Mouse (Mus musculus): ENCODE measurements at regions not wholly inside any gene's neighbourhood (a gene's known extent, or its start where the extent isn't known, plus 50 kb on each side); places are given as distances from the start of the nearest gene placed in this dataset.

- no peak for TF ChIP-seq CTCF (IDR thresholded peaks at IDR 0.05)
- TF ChIP-seq EP300 (IDR thresholded peaks at IDR 0.05; ENCODE audit: insufficient read depth, low read depth, low read length), result no peak
- no peak for TF ChIP-seq POLR2A (IDR thresholded peaks at IDR 0.05; ENCODE audit: insufficient read depth, low read depth, low read length)
- H3K36me3 ChIP-seq (ENCODE audit: control insufficient read depth, insufficient read depth, low read length), result no peaks in the 10 kb centered on the region
- intact Hi-C loops (cut with DNase I), result no loop called here
- H3K9ac ChIP-seq (ENCODE audit: low read depth, low read length), result no peak overlapping the region
- no peak overlapping the region for H3K27ac ChIP-seq
- H3K27me3 ChIP-seq (ENCODE audit: control insufficient read depth, insufficient read depth, low read length), result no peaks in the 10 kb centered on the region
- no peak for DNase-seq
- H3K4me3 ChIP-seq, result no peak overlapping the region
- 82% methylated on average over 1 of the region's 1 CpGs for WGBS
- no peaks in the 10 kb centered on the region for H3K79me2 ChIP-seq (replicated peaks; ENCODE audit: control insufficient read depth, insufficient read depth, low read length)
- no peaks in the 10 kb centered on the region for H3K4me1 ChIP-seq (ENCODE audit: control insufficient read depth, insufficient read depth, low read length)
Measured at GRCm38 (mm10) chr3:14999411-14999810, 113.3 kb downstream of the Car2 start.

DNA sequence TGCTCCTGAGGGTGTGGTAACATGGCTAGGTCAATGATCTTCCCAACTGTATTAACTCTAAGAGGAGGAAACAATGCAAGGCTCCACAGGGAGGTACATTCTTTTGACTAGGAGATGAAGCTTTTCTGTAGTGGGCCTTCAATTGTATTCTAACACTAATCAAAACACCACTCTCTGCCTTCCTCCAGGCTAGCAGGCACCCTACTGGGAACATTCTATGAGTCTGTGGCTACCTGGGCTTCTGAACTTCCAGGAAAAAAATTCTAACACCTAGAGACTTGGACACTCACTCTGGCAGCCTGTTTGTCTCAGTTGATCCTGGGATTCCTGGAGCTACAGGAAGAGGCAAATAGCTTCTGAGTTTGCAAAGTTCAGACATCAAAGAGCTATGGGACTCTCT is 113.8 kb downstream of the Car2 start:
- no peak overlapping the region for H3K4me3 ChIP-seq
- TF ChIP-seq CTCF (IDR thresholded peaks at IDR 0.05), result no peak
- TF ChIP-seq POLR2A (IDR thresholded peaks at IDR 0.05; ENCODE audit: insufficient read depth, low read depth, low read length), result no peak
- no peak for TF ChIP-seq EP300 (IDR thresholded peaks at IDR 0.05; ENCODE audit: insufficient read depth, low read depth, low read length)
- DNase-seq, result no peak
- intact Hi-C loops (cut with DNase I), result no loop called here
- H3K4me1 ChIP-seq (ENCODE audit: control insufficient read depth, insufficient read depth, low read length), result no peaks in the 10 kb centered on the region
- no peak overlapping the region for H3K27ac ChIP-seq
- no peaks in the 10 kb centered on the region for H3K79me2 ChIP-seq (replicated peaks; ENCODE audit: control insufficient read depth, insufficient read depth, low read length)
- H3K9ac ChIP-seq (ENCODE audit: low read depth, low read length), result no peak overlapping the region
- no peaks in the 10 kb centered on the region for H3K36me3 ChIP-seq (ENCODE audit: control insufficient read depth, insufficient read depth, low read length)
- H3K27me3 ChIP-seq (ENCODE audit: control insufficient read depth, insufficient read depth, low read length), result no peaks in the 10 kb centered on the region

DNA sequence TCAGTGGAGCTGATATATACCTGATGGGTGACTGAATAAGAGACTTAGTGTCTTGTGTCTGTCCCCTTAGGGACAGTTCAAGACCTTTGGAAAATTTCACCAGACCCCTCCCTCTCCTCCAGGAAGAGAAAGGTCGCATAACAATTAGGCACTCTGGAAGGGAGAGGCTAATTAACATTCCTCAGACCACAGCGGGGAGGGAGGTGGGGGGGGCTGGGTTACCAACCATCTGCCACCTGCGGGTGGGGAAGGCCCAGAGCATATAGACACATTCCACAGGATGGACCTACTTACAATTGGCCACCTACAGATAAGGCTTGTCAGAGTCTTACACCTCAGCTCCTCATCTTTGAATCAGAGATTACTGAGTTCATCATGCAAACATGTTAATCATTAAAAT is 114.6 kb downstream of the Car2 start:
- intact Hi-C loops (cut with DNase I), result no loop called here
- TF ChIP-seq CTCF (IDR thresholded peaks at IDR 0.05), result no peak
- no peak for TF ChIP-seq POLR2A (IDR thresholded peaks at IDR 0.05; ENCODE audit: insufficient read depth, low read depth, low read length)
- no peak for TF ChIP-seq EP300 (IDR thresholded peaks at IDR 0.05; ENCODE audit: insufficient read depth, low read depth, low read length)
- H3K9ac ChIP-seq (ENCODE audit: low read depth, low read length), result no peak overlapping the region
- 22% methylated on average over 3 of the region's 3 CpGs for WGBS
- H3K27ac ChIP-seq, result no peak overlapping the region
- no peaks in the 10 kb centered on the region for H3K36me3 ChIP-seq (ENCODE audit: control insufficient read depth, insufficient read depth, low read length)
- H3K79me2 ChIP-seq (replicated peaks; ENCODE audit: control insufficient read depth, insufficient read depth, low read length), result no peaks in the 10 kb centered on the region
- DNase-seq, result no peak
- H3K4me3 ChIP-seq, result no peak overlapping the region
- no peaks in the 10 kb centered on the region for H3K4me1 ChIP-seq (ENCODE audit: control insufficient read depth, insufficient read depth, low read length)
- no peaks in the 10 kb centered on the region for H3K27me3 ChIP-seq (ENCODE audit: control insufficient read depth, insufficient read depth, low read length)

GRCm38 (mm10) chr3:15007821-15008220 is 121.7 kb downstream of the Car2 start:
- H3K27ac ChIP-seq, result no peak overlapping the region
- H3K36me3 ChIP-seq (ENCODE audit: control insufficient read depth, insufficient read depth, low read length), result no peaks in the 10 kb centered on the region
- H3K4me1 ChIP-seq (ENCODE audit: control insufficient read depth, insufficient read depth, low read length), result no peaks in the 10 kb centered on the region
- no peak for TF ChIP-seq EP300 (IDR thresholded peaks at IDR 0.05; ENCODE audit: insufficient read depth, low read depth, low read length)
- no peak for TF ChIP-seq CTCF (IDR thresholded peaks at IDR 0.05)
- TF ChIP-seq POLR2A (IDR thresholded peaks at IDR 0.05; ENCODE audit: insufficient read depth, low read depth, low read length), result no peak
- WGBS, result 77% methylated on average over 3 of the region's 3 CpGs
- intact Hi-C loops (cut with DNase I), result no loop called here
- no peak overlapping the region for H3K4me3 ChIP-seq
- no peaks in the 10 kb centered on the region for H3K27me3 ChIP-seq (ENCODE audit: control insufficient read depth, insufficient read depth, low read length)
- H3K79me2 ChIP-seq (replicated peaks; ENCODE audit: control insufficient read depth, insufficient read depth, low read length), result no peaks in the 10 kb centered on the region
- DNase-seq, result no peak
- no peak overlapping the region for H3K9ac ChIP-seq (ENCODE audit: low read depth, low read length)

GRCm38 (mm10) chr3:15008501-15008900 is 122.4 kb downstream of the Car2 start:
- no peak overlapping the region for H3K4me3 ChIP-seq
- no peak overlapping the region for H3K27ac ChIP-seq
- WGBS, result 83% methylated on average over 1 of the region's 1 CpGs
- H3K36me3 ChIP-seq (ENCODE audit: control insufficient read depth, insufficient read depth, low read length), result no peaks in the 10 kb centered on the region
- no peaks in the 10 kb centered on the region for H3K79me2 ChIP-seq (replicated peaks; ENCODE audit: control insufficient read depth, insufficient read depth, low read length)
- TF ChIP-seq CTCF (IDR thresholded peaks at IDR 0.05), result no peak
- no peak for TF ChIP-seq EP300 (IDR thresholded peaks at IDR 0.05; ENCODE audit: insufficient read depth, low read depth, low read length)
- no peak for TF ChIP-seq POLR2A (IDR thresholded peaks at IDR 0.05; ENCODE audit: insufficient read depth, low read depth, low read length)
- no peaks in the 10 kb centered on the region for H3K27me3 ChIP-seq (ENCODE audit: control insufficient read depth, insufficient read depth, low read length)
- DNase-seq, result no peak
- no peaks in the 10 kb centered on the region for H3K4me1 ChIP-seq (ENCODE audit: control insufficient read depth, insufficient read depth, low read length)
- no peak overlapping the region for H3K9ac ChIP-seq (ENCODE audit: low read depth, low read length)
- intact Hi-C loops (cut with DNase I), result no loop called here

GRCm38 (mm10) chr3:15009747-15010146 is 123.7 kb downstream of the Car2 start:
- Histone ChIP-seq H3K9ac (ENCODE audit: low read depth, low read length) (no peak overlapping the region), H3K4me1 (ENCODE audit: control insufficient read depth, insufficient read depth, low read length) (no peaks in the 10 kb centered on the region), H3K36me3 (ENCODE audit: control insufficient read depth, insufficient read depth, low read length) (no peaks in the 10 kb centered on the region), H3K27ac (no peak overlapping the region), H3K27me3 (ENCODE audit: control insufficient read depth, insufficient read depth, low read length) (no peaks in the 10 kb centered on the region), H3K79me2 (replicated peaks; ENCODE audit: control insufficient read depth, insufficient read depth, low read length) (no peaks in the 10 kb centered on the region), H3K4me3 (no peak overlapping the region)
- TF ChIP-seq POLR2A (IDR thresholded peaks at IDR 0.05; ENCODE audit: insufficient read depth, low read depth, low read length) (no peak), EP300 (IDR thresholded peaks at IDR 0.05; ENCODE audit: insufficient read depth, low read depth, low read length) (no peak)
- WGBS, result 77% methylated on average over 2 of the region's 2 CpGs
- intact Hi-C loops (cut with DNase I), result no loop called here
- DNase-seq, result no peak

All from heart, adult 2 months (tissue).